Mouse (Mus musculus): Measurements from ENCODE around the gene Sh2d6. TPM values are rescaled to one million over a fixed set of nuclear protein-coding genes. Genes with fewer than 3 reads are reported as not detected.

Sh2d6 gene
- polyA plus RNA-seq, 2 experiments: not detected

DNA sequence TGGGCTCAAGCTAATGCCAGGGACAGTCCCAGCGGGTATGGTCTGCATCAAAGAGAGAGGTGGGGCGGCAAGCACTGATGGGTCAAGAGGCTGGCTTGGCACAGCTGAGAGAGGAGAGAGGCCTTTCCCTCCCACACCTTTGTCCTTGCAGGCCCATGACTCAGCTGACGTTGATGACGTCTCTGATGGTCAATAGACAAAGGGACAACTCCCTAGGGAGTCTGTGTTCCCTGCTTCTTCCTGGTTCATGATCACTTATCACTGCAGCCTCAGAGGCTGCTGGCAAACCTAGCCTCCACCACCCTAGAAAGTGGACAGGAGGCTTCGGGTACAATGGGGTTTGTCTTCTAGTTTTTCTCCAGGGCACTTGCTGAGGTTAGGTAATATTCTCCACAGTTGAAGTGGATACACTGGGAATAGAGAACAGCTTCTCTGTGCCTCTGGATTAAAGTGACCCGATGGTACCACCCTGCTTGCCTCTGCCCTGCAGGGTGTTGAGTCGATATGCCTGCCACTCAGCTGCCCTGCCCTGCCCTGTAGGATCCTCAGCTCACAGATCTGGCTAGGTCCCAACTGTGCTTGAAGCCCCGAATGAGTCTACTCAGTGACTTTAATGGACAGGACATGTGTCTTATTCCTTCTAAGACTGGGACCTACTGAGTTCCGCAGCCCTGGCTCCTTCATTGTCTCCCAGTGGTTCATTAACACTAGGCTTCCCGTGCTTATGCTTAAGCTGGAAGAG is 7.1 kb upstream of the Sh2d6 start:
- Histone ChIP-seq H3K27me3 (ENCODE audit: control insufficient read depth, insufficient read depth, low read length) (no peaks in the 10 kb centered on the region), H3K9ac (replicated peaks) (no peak overlapping the region), H3K4me1 (replicated peaks; ENCODE audit: control insufficient read depth in 2 of 2, insufficient read depth in 2 of 2, low read length in 1 of 2) (no peaks in the 10 kb centered on the region), H3K4me3 (ENCODE audit: insufficient read depth in 1 of 2, low read depth in 2 of 2, low read length in 2 of 2) (no peak overlapping the region), H3K9me3 (ENCODE audit: control insufficient read depth, low read length) (no peaks in the 10 kb centered on the region), H3K27ac (no peak overlapping the region), H3K4me2 (ENCODE audit: low read depth) (no peak overlapping the region), H3K36me3 (replicated peaks; ENCODE audit: control insufficient read depth, insufficient read depth, low read depth) (no peaks in the 10 kb centered on the region)
- DNase-seq (ENCODE audit: low read depth in 3 of 3, low spot score in 3 of 3) (no peak), ATAC-seq (ENCODE audit: insufficient read depth) (no peak)
- TF ChIP-seq CTCF (IDR thresholded peaks at IDR 0.05; ENCODE audit: low read depth) (no peak), EP300 (IDR thresholded peaks at IDR 0.05; ENCODE audit: low read depth) (no peak)
- 63% methylated on average over 10 of the region's 10 CpGs for WGBS (ENCODE audit: insufficient replicate concordance)

DNA sequence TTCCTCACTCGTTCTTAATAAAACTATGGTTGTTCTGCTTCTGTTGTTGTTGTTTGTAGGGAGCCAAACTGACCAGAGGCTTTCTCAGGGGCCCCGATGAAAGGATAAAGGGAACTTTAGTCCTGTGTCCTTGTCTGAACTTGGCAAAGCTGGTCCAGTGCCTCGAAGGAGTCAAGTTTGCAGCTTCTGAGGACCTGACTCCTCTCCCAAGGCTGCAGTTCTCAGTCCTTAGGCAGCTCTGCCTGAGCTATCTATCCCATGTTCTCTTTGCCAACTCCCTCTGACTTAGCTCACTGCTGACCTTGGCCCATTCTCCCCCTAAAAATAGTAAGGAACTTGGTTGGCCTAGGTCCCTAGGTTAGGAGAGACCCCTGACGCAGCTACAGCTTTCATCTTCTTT is 5.6 kb upstream of the Sh2d6 start:
- WGBS (ENCODE audit: insufficient replicate concordance): 65% methylated on average over 4 of the region's 4 CpGs
- H3K36me3 ChIP-seq (replicated peaks; ENCODE audit: control insufficient read depth, insufficient read depth, low read depth): no peaks in the 10 kb centered on the region
- H3K4me2 ChIP-seq (ENCODE audit: low read depth): no peak overlapping the region
- TF ChIP-seq CTCF (IDR thresholded peaks at IDR 0.05; ENCODE audit: low read depth): no peak
- no peak for TF ChIP-seq EP300 (IDR thresholded peaks at IDR 0.05; ENCODE audit: low read depth)
- no peaks in the 10 kb centered on the region for H3K9me3 ChIP-seq (ENCODE audit: control insufficient read depth, low read length)
- no peak for DNase-seq (ENCODE audit: low read depth in 3 of 3, low spot score in 3 of 3)
- no peaks in the 10 kb centered on the region for H3K4me1 ChIP-seq (replicated peaks; ENCODE audit: control insufficient read depth in 2 of 2, insufficient read depth in 2 of 2, low read length in 1 of 2)
- H3K27me3 ChIP-seq (ENCODE audit: control insufficient read depth, insufficient read depth, low read length): no peaks in the 10 kb centered on the region
- H3K9ac ChIP-seq (replicated peaks): no peak overlapping the region
- H3K4me3 ChIP-seq (ENCODE audit: insufficient read depth in 1 of 2, low read depth in 2 of 2, low read length in 2 of 2): no peak overlapping the region
- no peak overlapping the region for H3K27ac ChIP-seq
- no peak for ATAC-seq (ENCODE audit: insufficient read depth)

DNA sequence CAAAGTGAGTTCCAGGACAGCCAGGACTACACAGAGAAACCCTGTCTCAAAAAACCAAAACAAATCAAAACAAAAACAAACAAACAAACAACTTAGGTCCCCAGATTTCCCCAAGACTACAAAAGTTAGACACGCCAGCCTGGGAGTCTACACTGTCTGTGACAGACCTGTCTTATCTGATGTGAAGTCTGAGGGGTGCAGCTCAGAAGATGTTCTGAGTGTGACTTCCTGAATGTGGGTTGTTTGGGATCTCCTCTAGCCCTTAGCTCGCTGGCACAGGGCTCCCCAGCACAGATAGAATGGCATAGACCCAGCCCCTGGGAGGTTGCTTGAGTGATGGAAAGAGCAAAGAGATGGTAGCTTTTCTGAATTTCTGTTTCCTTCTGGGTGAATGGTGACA is 2.7 kb upstream of the Sh2d6 start:
- Histone ChIP-seq H3K9me3 (ENCODE audit: control insufficient read depth, low read length) (no peaks in the 10 kb centered on the region), H3K27me3 (ENCODE audit: control insufficient read depth, insufficient read depth, low read length) (no peaks in the 10 kb centered on the region), H3K36me3 (replicated peaks; ENCODE audit: control insufficient read depth, insufficient read depth, low read depth) (no peaks in the 10 kb centered on the region), H3K9ac (replicated peaks) (no peak overlapping the region), H3K4me3 (ENCODE audit: insufficient read depth in 1 of 2, low read depth in 2 of 2, low read length in 2 of 2) (no peak overlapping the region), H3K4me1 (replicated peaks; ENCODE audit: control insufficient read depth in 2 of 2, insufficient read depth in 2 of 2, low read length in 1 of 2) (no peaks in the 10 kb centered on the region), H3K27ac (no peak overlapping the region), H3K4me2 (ENCODE audit: low read depth) (no peak overlapping the region)
- ATAC-seq (ENCODE audit: insufficient read depth) (no peak), DNase-seq (ENCODE audit: low read depth in 3 of 3, low spot score in 3 of 3) (no peak)
- WGBS (ENCODE audit: insufficient replicate concordance): 19% methylated on average over 2 of the region's 2 CpGs
- TF ChIP-seq EP300 (IDR thresholded peaks at IDR 0.05; ENCODE audit: low read depth): no peak
- TF ChIP-seq CTCF (IDR thresholded peaks at IDR 0.05; ENCODE audit: low read depth): no peak

DNA sequence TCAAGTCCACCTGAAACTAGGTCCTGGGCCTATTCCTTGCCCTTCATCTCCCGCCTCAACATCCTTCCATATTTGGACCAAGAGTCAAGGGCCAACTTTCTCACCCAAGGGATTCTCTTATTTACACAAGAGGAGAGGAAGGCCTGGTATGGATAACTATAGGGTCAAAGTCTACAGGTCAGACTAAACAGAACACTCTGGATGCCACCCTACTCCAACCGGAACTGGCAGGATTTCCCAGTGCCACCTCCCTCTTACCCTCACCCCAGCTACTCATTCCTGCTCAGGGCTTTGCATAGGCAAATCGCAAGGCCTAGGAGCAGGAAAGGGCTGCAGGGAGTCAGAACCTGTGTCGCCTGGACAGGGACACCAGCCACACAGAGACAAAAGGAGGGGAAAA is 1.7 kb upstream of the Sh2d6 start:
- no peak overlapping the region for H3K4me3 ChIP-seq (ENCODE audit: insufficient read depth in 1 of 2, low read depth in 2 of 2, low read length in 2 of 2)
- no peak overlapping the region for H3K4me2 ChIP-seq (ENCODE audit: low read depth)
- H3K27ac ChIP-seq: no peak overlapping the region
- DNase-seq (ENCODE audit: low read depth in 3 of 3, low spot score in 3 of 3) (no peak), ATAC-seq (ENCODE audit: insufficient read depth) (no peak)
- no peak for TF ChIP-seq EP300 (IDR thresholded peaks at IDR 0.05; ENCODE audit: low read depth)
- no peak for TF ChIP-seq CTCF (IDR thresholded peaks at IDR 0.05; ENCODE audit: low read depth)
- 60% methylated on average over 4 of the region's 4 CpGs for WGBS (ENCODE audit: insufficient replicate concordance)
- no peak overlapping the region for H3K9ac ChIP-seq (replicated peaks)
- H3K4me1 ChIP-seq (replicated peaks; ENCODE audit: control insufficient read depth in 2 of 2, insufficient read depth in 2 of 2, low read length in 1 of 2): no peaks in the 10 kb centered on the region
- no peaks in the 10 kb centered on the region for H3K9me3 ChIP-seq (ENCODE audit: control insufficient read depth, low read length)
- H3K27me3 ChIP-seq (ENCODE audit: control insufficient read depth, insufficient read depth, low read length): no peaks in the 10 kb centered on the region
- H3K36me3 ChIP-seq (replicated peaks; ENCODE audit: control insufficient read depth, insufficient read depth, low read depth): no peaks in the 10 kb centered on the region

DNA sequence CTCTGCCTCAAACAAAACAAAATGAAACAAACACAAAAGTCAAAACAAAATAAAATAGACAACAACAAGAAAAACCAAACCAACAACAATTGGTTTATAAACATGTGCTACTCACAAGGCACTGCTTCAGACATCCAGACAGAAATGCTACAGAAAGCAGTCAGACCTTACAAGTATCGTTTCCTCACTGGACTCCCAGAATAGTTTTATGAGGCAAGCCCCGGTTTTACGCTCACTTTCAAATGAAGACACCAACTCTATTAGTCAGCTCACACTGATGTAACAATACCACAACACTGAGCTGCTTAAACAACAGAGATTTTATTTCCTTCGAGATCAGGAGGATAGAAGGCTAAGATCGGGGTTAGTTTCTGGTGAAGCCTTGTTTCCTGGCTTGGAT is 781 bp upstream of the Sh2d6 start:
- ATAC-seq (ENCODE audit: insufficient read depth) (no peak), DNase-seq (ENCODE audit: low read depth in 3 of 3, low spot score in 3 of 3) (no peak)
- no peak for TF ChIP-seq CTCF (IDR thresholded peaks at IDR 0.05; ENCODE audit: low read depth)
- TF ChIP-seq EP300 (IDR thresholded peaks at IDR 0.05; ENCODE audit: low read depth): no peak
- Histone ChIP-seq H3K4me2 (ENCODE audit: low read depth) (no peak overlapping the region), H3K27me3 (ENCODE audit: control insufficient read depth, insufficient read depth, low read length) (no peaks in the 10 kb centered on the region), H3K4me3 (ENCODE audit: insufficient read depth in 1 of 2, low read depth in 2 of 2, low read length in 2 of 2) (no peak overlapping the region), H3K4me1 (replicated peaks; ENCODE audit: control insufficient read depth in 2 of 2, insufficient read depth in 2 of 2, low read length in 1 of 2) (no peaks in the 10 kb centered on the region), H3K9me3 (ENCODE audit: control insufficient read depth, low read length) (no peaks in the 10 kb centered on the region), H3K36me3 (replicated peaks; ENCODE audit: control insufficient read depth, insufficient read depth, low read depth) (no peaks in the 10 kb centered on the region), H3K27ac (no peak overlapping the region), H3K9ac (replicated peaks) (no peak overlapping the region)
- WGBS (ENCODE audit: insufficient replicate concordance): 50% methylated on average over 5 of the region's 5 CpGs

Data from liver, embryonic 14.5 days (tissue).